Mouse (Mus musculus): ENCODE data around the gene Zfp992. TPM values are rescaled to one million over a fixed set of nuclear protein-coding genes. Genes with fewer than 3 reads are reported as not detected.
"Not testable (repeated sequence)": the region's sequence is repeated elsewhere in the genome, so short reads cannot be mapped to it uniquely, and the experiment has no call there.

Zfp992 gene
- polyA plus RNA-seq, 1 experiment from 2014 or later = 4.8 TPM

DNA sequence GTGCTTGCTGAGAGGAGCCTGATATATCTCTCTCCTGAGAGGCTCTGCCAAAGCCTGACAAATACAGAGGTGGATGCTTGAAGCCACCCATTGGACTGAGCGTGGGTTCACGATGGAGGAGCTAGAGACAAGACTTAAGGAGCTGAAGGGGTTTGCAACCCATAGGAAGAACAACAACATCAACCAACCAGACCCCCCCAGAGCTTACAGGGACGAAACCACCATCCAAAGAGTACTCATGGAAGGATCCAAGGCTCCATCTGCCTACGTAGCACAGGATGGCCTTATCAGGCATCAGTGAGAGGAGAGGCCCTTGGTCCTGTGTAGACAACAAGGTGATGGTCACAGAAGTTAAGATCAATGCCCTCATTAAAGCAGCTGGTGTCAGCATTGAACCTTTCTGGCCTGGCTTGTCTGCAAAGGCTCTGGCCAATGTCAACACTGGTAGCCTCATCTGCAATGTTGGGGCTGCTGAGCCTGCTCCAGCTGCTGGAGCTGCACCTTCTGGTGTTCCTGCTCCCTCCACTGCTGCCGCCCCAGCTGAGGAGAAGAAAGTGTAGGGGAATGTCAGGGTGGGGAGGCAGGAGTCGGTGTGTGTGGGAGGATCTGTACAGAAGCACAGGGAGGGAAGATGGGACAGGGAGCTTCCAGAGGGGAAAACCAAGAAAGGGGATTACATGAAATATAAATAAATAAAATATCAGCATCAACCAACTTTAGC is 31.7 kb downstream of the Zfp992 start:
- not testable (repeated sequence) for H3K4me2 ChIP-seq; H3K36me3 ChIP-seq; H3K27me3 ChIP-seq (replicated peaks); H3K9ac ChIP-seq; H3K27ac ChIP-seq; H3K4me1 ChIP-seq; H3K4me3 ChIP-seq
- peak; percentile 37 for ATAC-seq
- H3K9me3 ChIP-seq (replicated peaks) = peaks cover 82% of the 10 kb centered on the region
- 55% methylated on average over 6 of the region's 6 CpGs for WGBS (ENCODE audit: insufficient replicate concordance)

DNA sequence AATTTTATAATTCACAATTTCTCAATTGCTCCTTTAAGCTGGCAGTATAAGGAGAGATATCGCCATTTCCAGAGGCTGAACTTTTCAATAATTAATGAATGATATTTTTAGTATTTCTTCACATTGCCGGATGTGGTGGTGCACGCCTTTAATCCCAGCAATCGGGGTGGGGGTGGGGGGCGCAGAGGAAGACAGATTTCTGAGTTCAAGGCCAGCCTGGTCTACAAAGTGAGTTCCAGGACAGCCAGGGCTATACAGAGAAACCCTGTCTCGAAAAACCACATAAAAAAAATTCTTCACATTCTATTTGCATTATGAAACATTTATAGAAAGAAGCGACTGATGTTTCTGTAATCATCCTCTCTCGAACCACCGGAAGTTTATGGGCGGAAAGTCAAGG is 33.7 kb downstream of the Zfp992 start:
- H3K4me2 ChIP-seq; H3K4me3 ChIP-seq; H3K9ac ChIP-seq; H3K27me3 ChIP-seq (replicated peaks); H3K36me3 ChIP-seq; H3K27ac ChIP-seq; H3K4me1 ChIP-seq; ATAC-seq: not testable (repeated sequence)
- WGBS (ENCODE audit: insufficient replicate concordance) = 72% methylated on average over 10 of the region's 10 CpGs
- H3K9me3 ChIP-seq (replicated peaks) = peaks cover 68% of the 10 kb centered on the region

DNA sequence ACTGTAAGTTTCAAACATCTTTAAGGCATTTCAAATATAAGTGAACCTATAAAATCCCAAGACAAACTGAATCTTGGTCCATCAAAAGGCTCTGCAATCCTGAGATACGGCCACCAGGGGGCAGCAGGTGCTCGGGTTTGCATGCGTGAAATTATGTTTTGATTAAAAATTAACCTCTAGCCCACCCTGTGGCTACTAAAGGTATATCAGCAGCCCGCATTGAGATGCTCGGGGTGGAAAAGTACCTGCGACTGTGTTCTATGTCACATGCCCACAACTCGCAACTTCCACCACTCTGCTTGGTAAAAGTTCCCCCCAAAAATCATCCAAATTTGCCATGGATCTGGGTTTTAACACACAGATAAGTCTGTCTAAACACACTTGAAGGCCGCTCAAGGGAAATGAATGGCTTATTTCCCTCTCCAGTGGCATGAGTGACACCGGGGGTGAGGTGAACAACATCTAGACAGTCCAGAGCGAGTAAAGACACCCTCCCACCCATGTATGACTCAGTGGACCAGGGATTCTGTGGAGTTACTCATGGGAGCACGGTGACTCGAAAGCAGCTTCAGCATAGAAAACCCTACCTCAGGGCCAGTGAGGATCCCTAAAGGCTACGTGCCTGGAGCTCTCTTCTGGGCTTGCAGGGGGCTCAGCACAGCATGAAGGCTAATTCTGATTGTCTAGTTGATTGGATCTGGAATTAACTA is 34.9 kb downstream of the Zfp992 start:
- not testable (repeated sequence) for H3K36me3 ChIP-seq

DNA sequence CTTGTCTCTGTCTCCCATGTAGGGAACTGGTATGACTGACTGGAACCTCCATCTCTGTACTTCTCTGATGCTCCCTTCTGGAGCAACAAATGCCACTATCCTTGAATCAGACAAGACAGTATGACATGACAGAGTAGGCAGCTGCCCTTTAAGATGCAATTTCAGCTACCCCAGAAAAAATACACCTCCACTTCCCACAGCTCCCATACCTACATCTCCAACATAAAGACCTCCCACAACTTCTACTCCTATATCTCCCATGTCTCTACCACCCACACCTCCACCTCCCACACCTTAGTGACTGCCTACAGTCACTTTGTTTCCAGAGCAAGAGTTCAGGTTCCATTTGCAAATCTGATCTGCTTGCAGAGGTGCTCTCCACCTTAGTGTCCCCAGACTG is 35.9 kb downstream of the Zfp992 start:
- peaks cover 62% of the 10 kb centered on the region for H3K9me3 ChIP-seq (replicated peaks)
- H3K4me2 ChIP-seq; ATAC-seq; H3K4me3 ChIP-seq; H3K36me3 ChIP-seq; H3K4me1 ChIP-seq; H3K27me3 ChIP-seq (replicated peaks); H3K27ac ChIP-seq; H3K9ac ChIP-seq: not testable (repeated sequence)

More for the DNA sequence above, 34.9 kb downstream of the Zfp992 start:
- not testable (repeated sequence) for H3K4me2 ChIP-seq; H3K4me3 ChIP-seq; H3K4me1 ChIP-seq; H3K27me3 ChIP-seq (replicated peaks); H3K9ac ChIP-seq; H3K27ac ChIP-seq
- 64% methylated on average over 13 of the region's 13 CpGs for WGBS (ENCODE audit: insufficient replicate concordance)
- ATAC-seq = peak; percentile 46
- H3K9me3 ChIP-seq (replicated peaks) = peaks cover 63% of the 10 kb centered on the region

DNA sequence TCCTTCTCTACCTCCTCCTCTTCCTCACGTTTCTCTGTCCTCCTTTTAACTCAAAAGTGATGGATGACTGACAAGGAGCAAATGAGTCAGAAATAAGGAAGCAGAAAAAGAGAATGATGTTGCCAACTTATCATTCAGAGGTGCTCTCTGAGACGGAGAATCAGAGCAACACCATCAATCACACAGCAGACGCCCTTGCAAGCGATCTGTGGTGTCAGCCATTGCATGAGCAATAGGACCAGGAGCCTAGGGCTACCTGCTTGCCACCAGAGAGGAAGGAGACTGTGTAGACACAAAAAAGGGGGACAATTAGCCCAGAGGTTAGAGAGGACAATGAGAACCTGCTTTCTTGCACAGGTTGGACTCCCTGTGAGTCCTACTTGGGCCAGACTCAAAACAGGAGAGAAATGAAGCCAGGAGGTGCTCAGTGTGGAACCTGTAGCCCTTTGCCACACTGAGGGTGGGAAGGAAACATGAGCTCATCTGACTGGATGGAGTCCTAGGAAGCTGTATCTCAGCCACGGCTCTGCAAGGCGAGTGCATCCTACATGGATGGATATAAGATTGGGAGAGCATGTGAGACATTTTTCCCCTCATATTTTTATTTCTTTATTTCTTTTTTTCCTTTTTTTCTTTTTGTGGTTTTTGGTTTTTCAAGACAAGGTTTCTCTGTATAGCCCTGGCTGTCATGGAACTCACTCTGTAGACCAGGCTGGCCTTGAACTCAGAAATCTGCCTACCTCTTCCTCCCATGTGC is 36.5 kb downstream of the Zfp992 start:
- H3K27me3 ChIP-seq (replicated peaks); H3K36me3 ChIP-seq; ATAC-seq; H3K4me2 ChIP-seq; H3K4me3 ChIP-seq; H3K4me1 ChIP-seq; H3K27ac ChIP-seq; H3K9ac ChIP-seq: not testable (repeated sequence)
- peaks cover 60% of the 10 kb centered on the region for H3K9me3 ChIP-seq (replicated peaks)
- 58% methylated on average over 6 of the region's 6 CpGs for WGBS (ENCODE audit: insufficient replicate concordance)

DNA sequence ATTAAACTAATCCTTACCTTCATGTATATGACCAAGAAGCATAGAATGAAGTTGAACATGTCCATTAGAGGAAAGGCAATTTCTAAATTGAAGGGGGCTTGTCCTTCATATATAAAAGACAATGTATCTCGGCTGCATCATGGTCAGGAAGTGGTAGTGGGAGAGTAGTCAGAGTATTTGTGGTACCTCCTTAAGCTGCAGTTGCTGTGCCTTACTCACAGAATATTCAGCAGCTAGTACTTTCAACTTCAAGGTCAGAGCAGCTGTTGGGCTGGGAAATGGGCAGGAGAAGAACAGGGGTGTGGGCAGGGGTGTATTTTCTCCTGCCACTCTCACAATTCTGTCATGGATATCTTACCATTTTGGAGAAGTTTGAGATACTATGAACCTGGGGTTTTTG is 37.9 kb downstream of the Zfp992 start:
- not testable (repeated sequence) for H3K36me3 ChIP-seq; H3K4me3 ChIP-seq; H3K4me1 ChIP-seq; H3K27me3 ChIP-seq (replicated peaks); H3K4me2 ChIP-seq; ATAC-seq; H3K27ac ChIP-seq; H3K9ac ChIP-seq
- WGBS (ENCODE audit: insufficient replicate concordance) = 38% methylated on average over 1 of the region's 1 CpGs
- H3K9me3 ChIP-seq (replicated peaks) = peaks cover 57% of the 10 kb centered on the region

DNA sequence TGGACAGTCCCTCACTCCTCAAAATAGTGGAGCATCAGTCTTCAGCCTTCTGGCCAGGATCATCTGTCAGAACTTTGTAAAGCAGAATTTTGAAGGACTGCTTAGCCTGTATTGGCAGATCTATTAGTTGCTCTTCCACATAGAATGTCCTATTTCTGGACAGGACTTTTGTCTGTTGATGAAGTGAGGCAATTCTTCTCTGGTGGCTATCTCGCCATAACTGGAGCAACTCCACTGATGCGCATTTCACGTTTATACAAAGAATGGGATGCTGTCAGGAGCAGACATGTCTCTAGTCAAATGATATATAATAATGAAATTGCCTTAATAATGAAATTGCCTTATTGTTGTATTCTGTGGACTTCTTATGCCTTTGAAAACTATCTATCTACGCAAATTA is 40.4 kb downstream of the Zfp992 start:
- peaks cover 54% of the 10 kb centered on the region for H3K9me3 ChIP-seq (replicated peaks)
- 62% methylated on average over 4 of the region's 4 CpGs for WGBS (ENCODE audit: insufficient replicate concordance)

DNA sequence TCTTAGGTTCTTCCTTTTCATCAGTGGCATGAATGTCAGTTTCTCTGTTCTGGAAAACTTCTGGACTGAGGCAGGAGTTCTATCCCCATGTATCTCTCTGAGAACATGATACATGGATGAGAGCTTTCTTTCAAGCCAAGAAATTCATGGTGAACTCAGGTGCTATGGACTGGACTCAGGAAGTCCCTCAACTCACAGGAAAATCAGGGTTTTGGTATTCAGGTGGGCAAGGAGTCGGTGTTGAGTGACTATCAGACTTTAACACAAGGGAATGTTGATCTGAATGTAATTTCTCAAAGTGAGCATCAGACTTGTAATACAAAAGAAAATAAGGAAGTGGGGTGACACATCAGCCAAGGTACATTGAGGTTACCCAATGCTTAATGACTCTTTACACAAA is 43.2 kb downstream of the Zfp992 start:
- H3K4me2 ChIP-seq; H3K4me3 ChIP-seq; H3K4me1 ChIP-seq; H3K27ac ChIP-seq; H3K36me3 ChIP-seq; H3K9ac ChIP-seq; H3K27me3 ChIP-seq (replicated peaks): not testable (repeated sequence)
- 0 out of 2 replicates have a peak, but pooled peaks have one; percentile 34 for ATAC-seq
- 55% methylated on average over 1 of the region's 1 CpGs for WGBS (ENCODE audit: insufficient replicate concordance)
- H3K9me3 ChIP-seq (replicated peaks) = peaks cover 48% of the 10 kb centered on the region

More for the DNA sequence above, 40.4 kb downstream of the Zfp992 start:
- H3K9ac ChIP-seq; H3K4me2 ChIP-seq; H3K36me3 ChIP-seq; H3K27me3 ChIP-seq (replicated peaks); ATAC-seq; H3K4me1 ChIP-seq; H3K4me3 ChIP-seq; H3K27ac ChIP-seq: not testable (repeated sequence)

DNA sequence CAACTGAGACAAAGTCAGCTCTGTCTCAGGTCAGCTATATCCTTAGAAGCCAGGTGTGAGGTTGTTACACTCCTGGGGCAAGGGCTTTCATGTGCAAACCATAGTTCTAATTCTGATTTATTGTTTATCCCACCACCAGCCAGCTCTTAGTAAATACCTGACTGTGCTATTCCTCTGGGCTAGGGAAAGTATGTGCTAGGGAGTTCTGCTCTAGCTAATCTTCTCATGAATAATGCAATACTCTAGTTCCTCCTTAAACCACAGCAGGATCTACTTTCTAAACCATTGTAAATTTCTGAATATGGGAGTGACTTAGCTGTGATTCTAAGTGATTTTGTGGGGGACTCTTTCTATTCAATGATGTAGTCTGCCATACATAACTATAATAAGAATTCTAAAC is 43.6 kb downstream of the Zfp992 start:
- Histone ChIP-seq H3K4me3 (no peak overlapping the region), H3K9ac (no peak overlapping the region), H3K9me3 (replicated peaks) (peaks cover 52% of the 10 kb centered on the region), H3K36me3 (no peaks in the 10 kb centered on the region), H3K27ac (no peak overlapping the region), H3K4me1 (no peaks in the 10 kb centered on the region), H3K27me3 (replicated peaks) (no peaks in the 10 kb centered on the region), H3K4me2 (no peak overlapping the region)
- no peak for ATAC-seq

DNA sequence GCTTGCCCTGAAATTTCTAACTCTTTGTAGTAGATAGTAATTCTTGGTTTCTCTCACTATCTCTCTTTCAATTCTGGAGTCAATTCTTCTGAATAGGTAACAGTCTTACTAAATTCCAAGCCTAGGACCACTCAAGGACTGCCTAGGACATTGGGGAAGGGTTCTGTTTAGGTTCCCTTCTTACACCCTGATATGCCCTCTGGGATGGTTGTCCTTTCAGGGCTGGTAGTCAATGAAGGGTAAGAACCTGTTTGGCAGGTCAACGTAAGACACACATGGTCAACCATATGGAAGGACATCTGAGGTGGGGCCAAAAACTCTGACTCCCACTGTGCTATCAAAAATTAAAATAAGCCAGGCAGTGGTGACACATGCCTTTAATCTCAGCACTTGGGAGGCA is 44.0 kb downstream of the Zfp992 start:
- 32% methylated on average over 1 of the region's 1 CpGs for WGBS (ENCODE audit: insufficient replicate concordance)
- H3K9me3 ChIP-seq (replicated peaks) = peaks cover 56% of the 10 kb centered on the region
- H3K27me3 ChIP-seq (replicated peaks) = no peaks in the 10 kb centered on the region
- ATAC-seq = no peak
- no peak overlapping the region for H3K4me2 ChIP-seq
- H3K9ac ChIP-seq = no peak overlapping the region
- no peaks in the 10 kb centered on the region for H3K4me1 ChIP-seq
- no peak overlapping the region for H3K27ac ChIP-seq
- H3K4me3 ChIP-seq = no peak overlapping the region
- no peaks in the 10 kb centered on the region for H3K36me3 ChIP-seq

DNA sequence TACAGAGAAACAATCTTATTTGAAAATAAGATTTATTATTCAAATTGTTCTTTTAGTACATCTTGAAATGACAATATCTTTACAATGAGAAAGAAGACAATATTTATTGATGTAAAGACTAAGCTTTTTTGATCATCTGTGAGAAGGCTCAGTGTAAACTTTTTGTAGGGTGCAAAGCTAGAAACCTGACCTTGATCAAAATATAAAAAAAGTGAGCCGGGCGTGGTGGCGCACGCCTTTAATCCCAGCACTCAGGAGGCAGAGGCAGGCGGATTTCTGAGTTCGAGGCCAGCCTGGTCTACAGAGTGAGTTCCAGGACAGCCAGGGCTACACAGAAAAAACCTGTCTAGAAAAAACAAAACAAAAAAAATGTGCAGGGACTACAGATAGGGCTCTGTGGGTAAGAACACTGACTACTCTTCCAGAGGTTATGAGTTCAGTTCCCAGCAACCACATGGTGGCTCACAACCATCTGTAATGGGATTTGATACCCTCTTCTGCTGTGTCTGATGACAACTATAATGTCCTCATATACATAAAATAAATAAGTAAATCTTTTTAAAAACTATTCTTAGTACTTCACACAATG is 44.6 kb downstream of the Zfp992 start:
- H3K9ac ChIP-seq; H3K4me1 ChIP-seq; H3K27ac ChIP-seq; H3K27me3 ChIP-seq (replicated peaks); H3K36me3 ChIP-seq; H3K4me2 ChIP-seq; H3K4me3 ChIP-seq: not testable (repeated sequence)
- peaks cover 58% of the 10 kb centered on the region for H3K9me3 ChIP-seq (replicated peaks)
- ATAC-seq = peak; percentile 35
- WGBS (ENCODE audit: insufficient replicate concordance) = 74% methylated on average over 6 of the region's 6 CpGs

DNA sequence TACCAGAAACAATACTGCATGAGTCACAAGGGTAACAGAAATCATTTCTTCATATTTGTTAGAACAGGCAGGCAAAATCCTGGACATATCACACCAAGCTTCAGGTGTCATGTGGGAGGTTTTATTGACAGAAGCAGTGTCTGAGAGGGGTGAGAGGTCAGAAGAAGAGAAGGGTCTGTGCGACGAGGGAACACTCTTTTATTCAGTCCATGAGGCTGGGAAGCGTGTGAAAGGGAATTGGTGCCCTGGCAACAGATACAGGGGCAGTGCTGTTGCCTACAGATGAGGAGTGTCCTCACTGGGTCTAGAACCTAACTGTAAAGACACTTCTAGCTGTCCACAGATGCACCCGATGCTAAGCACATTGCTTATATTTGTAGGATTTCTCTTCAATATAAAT is 46.2 kb downstream of the Zfp992 start:
- H3K27me3 ChIP-seq (replicated peaks) = no peaks in the 10 kb centered on the region
- H3K9ac ChIP-seq = no peak overlapping the region
- ATAC-seq = peak; percentile 27; the same call in 1 of the 2 replicates
- H3K27ac ChIP-seq = no peak overlapping the region
- H3K4me3 ChIP-seq = no peak overlapping the region
- no peaks in the 10 kb centered on the region for H3K36me3 ChIP-seq
- WGBS (ENCODE audit: insufficient replicate concordance) = 52% methylated on average over 4 of the region's 4 CpGs
- H3K4me1 ChIP-seq = no peaks in the 10 kb centered on the region
- peaks cover 61% of the 10 kb centered on the region for H3K9me3 ChIP-seq (replicated peaks)
- no peak overlapping the region for H3K4me2 ChIP-seq
